Mouse (Mus musculus): ENCODE measurements around the gene Kdf1. TPM values are rescaled to one million over a fixed set of nuclear protein-coding genes. Genes with fewer than 3 reads are reported as not detected.
"Not testable (repeated sequence)": the region's sequence is repeated elsewhere in the genome, so short reads cannot be mapped to it uniquely, and the experiment has no call there.

The Kdf1 gene
- polyA plus RNA-seq, 1 experiment from 2014 or later, result 0.04 TPM

GRCm38 (mm10) chr4:133495711-133496110 is 23.1 kb upstream of the Kdf1 start:
- no peak for TF ChIP-seq CTCF (IDR thresholded peaks at IDR 0.05)
- ChIA-PET POLR2A (no interaction called here), CTCF (interaction anchor here (3.6 kb wide), 1 partner anchor 16 kb away, joined by 19 read pairs; the partner anchor contains the start of gene Tent5b)
- H3K27me3 ChIP-seq, result peaks cover 3% of the 10 kb centered on the region
- in situ Hi-C loops (cut with MboI; ENCODE audit: low pct_unique_long_range_greater_than_20kb), result no loop called here
- DNase-seq (ENCODE audit: low read depth, low spot score) (no peak), ATAC-seq (no peak)

- H3K27me3 ChIP-seq, result peaks cover 3% of the 10 kb centered on the region
- no peak for DNase-seq (ENCODE audit: low read depth, low spot score)
- no peak for ATAC-seq
- in situ Hi-C loops (cut with MboI; ENCODE audit: low pct_unique_long_range_greater_than_20kb), result no loop called here
- POLR2A ChIA-PET, result interaction anchor here (0.8 to 1.0 kb wide), 2 partner anchors 17 kb away, joined by 3 to 7 read pairs; partner anchors contain the start of gene Tent5b
- CTCF ChIA-PET, result no interaction called here
- TF ChIP-seq CTCF (IDR thresholded peaks at IDR 0.05), result no peak
Observed at GRCm38 (mm10) chr4:133496738-133497445, 21.9 kb upstream of the Kdf1 start.

DNA sequence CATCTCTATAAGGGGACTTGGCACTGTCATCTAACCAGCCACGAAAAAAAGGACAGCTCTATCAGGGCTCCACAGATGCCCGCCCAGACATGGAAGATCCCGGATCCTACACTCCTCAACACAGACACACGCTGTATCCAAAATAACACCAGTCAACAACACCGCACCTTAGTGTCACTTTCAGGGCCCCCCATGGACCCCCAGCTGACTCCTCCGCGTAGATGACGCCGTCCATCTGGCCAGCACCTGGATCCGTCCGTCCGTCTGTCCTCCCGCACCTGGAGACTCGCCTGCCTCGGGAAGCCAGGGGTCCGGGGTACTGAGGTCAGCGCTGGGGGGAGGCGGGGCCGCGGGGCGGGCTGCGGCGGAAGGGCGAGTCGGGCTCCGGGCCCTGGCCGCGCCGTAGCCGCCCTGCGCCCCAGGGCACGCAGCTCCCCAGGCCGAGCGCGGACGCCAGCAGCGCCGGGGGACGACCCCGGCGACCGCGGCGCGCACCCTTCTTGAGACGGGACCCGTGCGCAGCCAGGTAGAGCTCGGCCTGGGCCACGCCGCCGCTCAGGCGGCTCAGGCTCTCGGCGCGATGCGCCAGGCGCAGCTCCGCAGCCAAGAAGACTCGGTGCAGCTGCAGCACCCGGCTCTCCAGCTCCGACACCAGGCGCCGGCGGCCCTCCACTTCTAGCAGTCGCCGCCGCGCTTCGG is 21.2 kb upstream of the Kdf1 start:
- TF ChIP-seq CTCF (IDR thresholded peaks at IDR 0.05), result no peak
- POLR2A ChIA-PET, result interaction anchor here (1.0 kb wide), 1 partner anchor 18 kb away, joined by 3 read pairs; the partner anchor contains the start of gene Tent5b
- ATAC-seq, result no peak
- in situ Hi-C loops (cut with MboI; ENCODE audit: low pct_unique_long_range_greater_than_20kb), result no loop called here
- peaks cover 3% of the 10 kb centered on the region for H3K27me3 ChIP-seq
- CTCF ChIA-PET, result interaction anchor here (1.6 kb wide), 1 partner anchor 18 kb away, joined by 7 read pairs; the partner anchor contains the start of gene Tent5b
- no peak for DNase-seq (ENCODE audit: low read depth, low spot score)

DNA sequence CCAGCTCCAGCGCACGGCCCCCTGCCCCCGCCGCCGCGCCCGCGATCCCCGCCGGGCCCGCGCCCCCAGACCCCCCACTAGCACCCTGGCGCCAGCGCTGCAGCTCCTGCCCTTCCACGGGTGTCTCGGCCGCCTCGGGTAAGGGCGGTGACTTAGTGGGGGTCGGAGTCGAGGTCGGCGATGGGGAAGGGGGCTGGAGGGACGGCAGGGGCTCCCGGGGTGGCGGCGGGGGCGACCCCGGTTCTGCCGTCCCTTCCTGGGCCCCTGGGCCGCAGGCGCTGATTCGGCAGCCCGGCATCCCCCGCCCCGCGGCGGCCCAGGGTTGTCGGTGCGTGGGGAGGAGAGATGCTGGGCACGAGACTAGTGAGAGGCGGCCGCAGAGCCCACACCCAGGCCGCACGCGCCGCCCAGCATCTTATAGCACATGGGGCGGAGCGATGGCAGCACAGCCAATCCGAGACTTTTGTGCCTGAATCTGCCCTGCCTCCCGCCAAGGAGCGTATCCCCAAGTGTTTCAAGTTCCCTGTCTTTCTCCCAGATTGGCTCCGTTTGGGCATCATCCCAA is 20.5 kb upstream of the Kdf1 start, which contains the start of gene Trnp1:
Gene Trnp1 (minus strand): TSS at position 391 of the 565 bp plus-strand sequence.
- POLR2A ChIA-PET, result no interaction called here
- DNase-seq (ENCODE audit: low read depth, low spot score), result no peak
- H3K27me3 ChIP-seq, result peaks cover 3% of the 10 kb centered on the region
- no peak for TF ChIP-seq CTCF (IDR thresholded peaks at IDR 0.05)
- ATAC-seq, result no peak
- in situ Hi-C loops (cut with MboI; ENCODE audit: low pct_unique_long_range_greater_than_20kb), result no loop called here
- CTCF ChIA-PET, result interaction anchor here (1.6 kb wide), 1 partner anchor 19 kb away, joined by 7 read pairs; the partner anchor contains the start of gene Tent5b

GRCm38 (mm10) chr4:133501514-133501913 is 17.2 kb upstream of the Kdf1 start:
- no peak for TF ChIP-seq CTCF (IDR thresholded peaks at IDR 0.05)
- DNase-seq (ENCODE audit: low read depth, low spot score) (no peak), ATAC-seq (no peak)
- CTCF ChIA-PET, result no interaction called here
- peaks cover 3% of the 10 kb centered on the region for H3K27me3 ChIP-seq
- POLR2A ChIA-PET, result no interaction called here
- in situ Hi-C loops (cut with MboI; ENCODE audit: low pct_unique_long_range_greater_than_20kb), result no loop called here

GRCm38 (mm10) chr4:133504300-133504699 is 14.5 kb upstream of the Kdf1 start:
- ATAC-seq (no peak), DNase-seq (ENCODE audit: low read depth, low spot score) (no peak)
- no peak for TF ChIP-seq CTCF (IDR thresholded peaks at IDR 0.05)
- ChIA-PET POLR2A (no interaction called here), CTCF (no interaction called here)
- no peaks in the 10 kb centered on the region for H3K27me3 ChIP-seq
- in situ Hi-C loops (cut with MboI; ENCODE audit: low pct_unique_long_range_greater_than_20kb), result no loop called here

- no peaks in the 10 kb centered on the region for H3K27me3 ChIP-seq
- CTCF ChIA-PET, result no interaction called here
- TF ChIP-seq CTCF (IDR thresholded peaks at IDR 0.05), result no peak
- in situ Hi-C loops (cut with MboI; ENCODE audit: low pct_unique_long_range_greater_than_20kb), result no loop called here
- POLR2A ChIA-PET, result no interaction called here
- no peak for DNase-seq (ENCODE audit: low read depth, low spot score)
- ATAC-seq, result no peak
Observed at GRCm38 (mm10) chr4:133504755-133505485, 13.8 kb upstream of the Kdf1 start.

GRCm38 (mm10) chr4:133506573-133506972 is 12.2 kb upstream of the Kdf1 start:
- ChIA-PET CTCF (no interaction called here), POLR2A (no interaction called here)
- DNase-seq (ENCODE audit: low read depth, low spot score) (no peak), ATAC-seq (no peak)
- TF ChIP-seq CTCF (IDR thresholded peaks at IDR 0.05), result no peak
- in situ Hi-C loops (cut with MboI; ENCODE audit: low pct_unique_long_range_greater_than_20kb), result no loop called here
- no peaks in the 10 kb centered on the region for H3K27me3 ChIP-seq

DNA sequence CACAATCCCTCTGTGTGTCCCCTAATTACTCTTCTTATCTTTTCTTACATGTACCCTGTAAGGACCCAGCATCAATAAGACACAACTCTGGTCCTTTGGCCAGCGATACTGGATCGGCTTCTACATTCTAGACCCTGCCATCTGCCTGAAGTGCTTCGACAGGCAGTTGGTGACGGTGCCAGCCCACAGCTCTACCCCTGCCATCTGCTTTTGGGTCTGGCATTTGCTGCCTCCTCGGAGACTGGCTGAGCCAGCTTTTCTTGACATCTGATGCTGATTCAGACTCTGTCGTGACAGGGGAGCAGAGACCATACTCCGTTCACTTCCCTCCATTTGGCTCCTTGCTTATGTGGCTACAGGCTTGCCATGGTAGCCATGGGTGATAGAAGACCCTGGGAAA is 9.8 kb upstream of the Kdf1 start:
- in situ Hi-C loops (cut with MboI; ENCODE audit: low pct_unique_long_range_greater_than_20kb), result no loop called here
- ATAC-seq (no peak), DNase-seq (ENCODE audit: low read depth, low spot score) (no peak)
- CTCF ChIA-PET, result no interaction called here
- no peaks in the 10 kb centered on the region for H3K27me3 ChIP-seq
- no peak for TF ChIP-seq CTCF (IDR thresholded peaks at IDR 0.05)
- POLR2A ChIA-PET, result no interaction called here

- CTCF ChIA-PET, result interaction anchor here (0.9 kb wide), 1 partner anchor 87 kb away, joined by 4 read pairs; no protein-coding TSS in a partner anchor
- H3K27me3 ChIP-seq, result no peaks in the 10 kb centered on the region
- POLR2A ChIA-PET, result interaction anchor here (1.0 kb wide), 1 partner anchor 30 kb away, joined by 3 read pairs; no protein-coding TSS in a partner anchor
- in situ Hi-C loops (cut with MboI; ENCODE audit: low pct_unique_long_range_greater_than_20kb), result no loop called here
- ATAC-seq, result no peak
- TF ChIP-seq CTCF (IDR thresholded peaks at IDR 0.05), result no peak
- DNase-seq (ENCODE audit: low read depth, low spot score), result no peak
Observed at GRCm38 (mm10) chr4:133511050-133511449, 7.7 kb upstream of the Kdf1 start.

- CTCF ChIA-PET, result interaction anchor here (1.3 to 2.3 kb wide), 2 partner anchors 9 to 33 kb away, joined by 3 to 7 read pairs; no protein-coding TSS in a partner anchor
- POLR2A ChIA-PET, result not testable (repeated sequence)
Observed at GRCm38 (mm10) chr4:133512511-133512910, 6.3 kb upstream of the Kdf1 start.

More at GRCm38 (mm10) chr4:133512511-133512910, 6.3 kb upstream of the Kdf1 start:
- in situ Hi-C loops (cut with MboI; ENCODE audit: low pct_unique_long_range_greater_than_20kb); ATAC-seq; H3K27me3 ChIP-seq; DNase-seq (ENCODE audit: low read depth, low spot score): not testable (repeated sequence)
